Mouse (Mus musculus) liver (tissue): ENCODE measurements around the gene Tcf3.

Experiments
- DNase-seq: peaks from one replicate; pipeline ENCODE4 v3.0.0-alpha.2; 2020; ENCODE audit warnings: mixed read lengths

The Tcf3 gene

GRCm38 (mm10) chr10:80384115-80384639, 49.3 kb downstream of the Tcf3 start:
- DNase-seq: peak; percentile 65

- DNase-seq: no peak
These were observed 50.0 kb downstream of the Tcf3 start for GRCm38 (mm10) chr10:80383431-80383830.

GRCm38 (mm10) chr10:80382641-80383365, 50.6 kb downstream of the Tcf3 start:
- DNase-seq: no peak

GRCm38 (mm10) chr10:80377716-80378115, 55.7 kb downstream of the Tcf3 start:
- peak; percentile 52 for DNase-seq

- DNase-seq: peak; percentile 94
These were observed 57.3 kb downstream of the Tcf3 start for GRCm38 (mm10) chr10:80376160-80376559.

- DNase-seq: peak; percentile 77
These were observed 59.4 kb downstream of the Tcf3 start for GRCm38 (mm10) chr10:80374063-80374462.

- DNase-seq: no peak
These were observed 60.7 kb downstream of the Tcf3 start for GRCm38 (mm10) chr10:80372706-80373105.

- no peak for DNase-seq
These were observed 61.5 kb downstream of the Tcf3 start for GRCm38 (mm10) chr10:80371983-80372382.

- peak; percentile 50 for DNase-seq
These were observed 62.0 kb downstream of the Tcf3 start for GRCm38 (mm10) chr10:80371411-80371966.

GRCm38 (mm10) chr10:80369995-80370747, 63.3 kb downstream of the Tcf3 start:
- DNase-seq: no peak

- no peak for DNase-seq
These were observed 65.1 kb downstream of the Tcf3 start for GRCm38 (mm10) chr10:80368392-80368791.

GRCm38 (mm10) chr10:80367954-80368353, 65.5 kb downstream of the Tcf3 start:
- no peak for DNase-seq

GRCm38 (mm10) chr10:80365736-80366135, 67.7 kb downstream of the Tcf3 start:
- no peak for DNase-seq

GRCm38 (mm10) chr10:80363734-80364133, 69.7 kb downstream of the Tcf3 start:
- DNase-seq: no peak
